Mouse (Mus musculus) MEL (cell line): ENCODE results near the gene Baiap2l2. TPM values are rescaled to one million over a fixed set of nuclear protein-coding genes. Genes with fewer than 3 reads are reported as not detected.

ENCODE experiments used
- DNase-seq: peaks from one replicate; pipeline ENCODE4 v3.0.0; 2011; ENCODE audit warnings: low read depth, low spot score
- H3K27ac ChIP-seq: 2 replicates; pipeline ENCODE4 v1.5.1; 2012; ENCODE audit warnings: low read depth, mild to moderate bottlenecking, control low read depth, low read length, moderate library complexity; ENCODE audit not compliant: control insufficient read depth
- H3K27me3 ChIP-seq, 2 experiments: fragments of 150-350 bp in 1 of 2; sonication (generic) in 1 of 2; 2 replicates each; pipeline ENCODE4 v1.6.1; 2012; ENCODE audit warnings: low read length in 2 of 2, mild to moderate bottlenecking in 2 of 2, improper control_type of control experiment in 1 of 2, moderate library complexity in 1 of 2; ENCODE audit not compliant: insufficient read depth in 2 of 2, control insufficient read depth in 1 of 2
- H3K36me3 ChIP-seq, 2 experiments: 2 replicates each; pipeline ENCODE4 v1.6.1; 2012 to 2014; ENCODE audit warnings: low read length in 2 of 2, improper control_type of control experiment in 1 of 2, inconsistent platforms in 1 of 2, mild to moderate bottlenecking in 1 of 2; ENCODE audit not compliant: insufficient read depth in 2 of 2, control insufficient read depth in 1 of 2
- H3K4me1 ChIP-seq, 2 experiments: fragments of 150-350 bp in 1 of 2; sonication (generic) in 1 of 2; 2 replicates each; pipeline ENCODE4 v1.6.1; 2012; ENCODE audit warnings: low read length in 2 of 2, improper control_type of control experiment in 1 of 2, mild to moderate bottlenecking in 1 of 2; ENCODE audit not compliant: insufficient read depth in 2 of 2, control insufficient read depth in 1 of 2
- H3K4me3 ChIP-seq, 2 experiments: fragments of 150-350 bp in 1 of 2; sonication (generic) in 1 of 2; 2 replicates each; pipeline ENCODE4 v1.5.1; 2012; ENCODE audit warnings: low read depth in 2 of 2, low read length in 2 of 2, mild to moderate bottlenecking in 2 of 2, moderate library complexity in 2 of 2, control low read depth in 1 of 2, improper control_type of control experiment in 1 of 2; ENCODE audit not compliant: control insufficient read depth in 1 of 2, insufficient read depth in 1 of 2
- H3K79me2 ChIP-seq: 2 replicates; pipeline ENCODE4 v1.6.1; 2012; ENCODE audit warnings: mild to moderate bottlenecking, low read length, moderate library complexity; ENCODE audit not compliant: control insufficient read depth, poor library complexity, insufficient read depth
- H3K9ac ChIP-seq: 2 replicates; pipeline ENCODE4 v1.6.1; 2012; ENCODE audit warnings: low read depth, mild to moderate bottlenecking, control low read depth, low read length, moderate library complexity; ENCODE audit not compliant: control insufficient read depth, poor library complexity, severe bottlenecking
- H3K9me3 ChIP-seq: fragments of 150-350 bp; sonication (generic); replicated peaks from 2 replicates; pipeline ENCODE4 v1.6.1; 2012; ENCODE audit warnings: mild to moderate bottlenecking, low read length, improper control_type of control experiment, moderate library complexity; ENCODE audit not compliant: insufficient read depth
- CHD2 ChIP-seq: IDR thresholded peaks from 2 replicates; pipeline ENCODE4 v1.6.1; 2011; ENCODE audit warnings: low read length, improper control_type of control experiment
- CTCF ChIP-seq, 3 experiments: IDR thresholded peaks in 2 of 3; conservative IDR thresholded peaks in 1 of 3; 2 replicates each; pipeline ENCODE4 v1.5.1; 2011 to 2012; ENCODE audit warnings: low read length in 3 of 3, low read depth in 2 of 3, mild to moderate bottlenecking in 2 of 3, improper control_type of control experiment in 1 of 3, inconsistent platforms in 1 of 3, mixed read lengths in 1 of 3, moderate library complexity in 1 of 3; ENCODE audit not compliant: control insufficient read depth in 1 of 3, insufficient read depth in 1 of 3, poor library complexity in 1 of 3, severe bottlenecking in 1 of 3
- ELF1 ChIP-seq: IDR thresholded peaks from 2 replicates; pipeline ENCODE4 v1.6.1; 2014; ENCODE audit warnings: low read depth, mild to moderate bottlenecking, inconsistent platforms, low read length, improper control_type of control experiment, moderate library complexity
- EP300 ChIP-seq, 2 experiments: IDR thresholded peaks; 2 replicates each; pipeline ENCODE4 v1.6.1; 2011; ENCODE audit warnings: improper control_type of control experiment in 2 of 2, low read length in 2 of 2, low read depth in 1 of 2, mild to moderate bottlenecking in 1 of 2
- ETS1 ChIP-seq: IDR thresholded peaks from 2 replicates; pipeline ENCODE4 v1.6.1; 2012; ENCODE audit warnings: low read depth, mild to moderate bottlenecking, inconsistent platforms, low read length, improper control_type of control experiment, moderate library complexity
- GATA1 ChIP-seq: IDR thresholded peaks from 2 replicates; pipeline ENCODE4 v1.6.1; 2011; ENCODE audit warnings: low read depth, low read length, improper control_type of control experiment
- HCFC1 ChIP-seq: IDR thresholded peaks from 2 replicates; pipeline ENCODE4 v1.6.1; 2012; ENCODE audit warnings: low read depth, mild to moderate bottlenecking, inconsistent platforms, low read length, improper control_type of control experiment, moderate library complexity
- JUND ChIP-seq: IDR thresholded peaks from 2 replicates; pipeline ENCODE4 v1.6.1; 2011; ENCODE audit warnings: low read depth, mild to moderate bottlenecking, improper control_type of control experiment, low read length
- KAT2A ChIP-seq: conservative IDR thresholded peaks from 2 replicates; pipeline ENCODE4 v1.6.1; 2012; ENCODE audit warnings: low read depth, low read length, improper control_type of control experiment, inconsistent platforms
- MAFK ChIP-seq: IDR thresholded peaks from 2 replicates; pipeline ENCODE4 v1.6.1; 2011; ENCODE audit warnings: low read depth, mild to moderate bottlenecking, low read length, improper control_type of control experiment, borderline replicate concordance
- MAX ChIP-seq: IDR thresholded peaks from 2 replicates; pipeline ENCODE4 v1.6.1; 2011; ENCODE audit warnings: low read length, improper control_type of control experiment
- MAZ ChIP-seq: IDR thresholded peaks from 2 replicates; pipeline ENCODE4 v1.6.1; 2012; ENCODE audit warnings: low read depth, mild to moderate bottlenecking, inconsistent platforms, low read length, improper control_type of control experiment
- MXI1 ChIP-seq: IDR thresholded peaks from 2 replicates; pipeline ENCODE4 v1.6.1; 2011; ENCODE audit warnings: mild to moderate bottlenecking, low read depth, low read length, improper control_type of control experiment
- MYC ChIP-seq: IDR thresholded peaks from 2 replicates; pipeline ENCODE4 v1.6.1; 2011; ENCODE audit warnings: low read depth, mild to moderate bottlenecking, low read length, improper control_type of control experiment, moderate library complexity
- POLR2A ChIP-seq, 2 experiments: IDR thresholded peaks; 2 replicates each; pipeline ENCODE4 v1.6.1; 2011 to 2012; ENCODE audit warnings: low read length in 2 of 2, mild to moderate bottlenecking in 2 of 2, control low read depth in 1 of 2, improper control_type of control experiment in 1 of 2, low read depth in 1 of 2, moderate library complexity in 1 of 2; ENCODE audit not compliant: control insufficient read depth in 1 of 2, insufficient read depth in 1 of 2, poor library complexity in 1 of 2
- POLR2AphosphoS2 ChIP-seq: IDR thresholded peaks from 2 replicates; pipeline ENCODE4 v1.6.1; 2011; ENCODE audit warnings: low read length, improper control_type of control experiment
- POLR2AphosphoS5 ChIP-seq: IDR thresholded peaks from 2 replicates; pipeline ENCODE4 v1.6.1; 2012; ENCODE audit warnings: low read depth, borderline replicate concordance, mild to moderate bottlenecking, inconsistent platforms, low read length, moderate library complexity, mixed read lengths
- RCOR1 ChIP-seq: IDR thresholded peaks from 2 replicates; pipeline ENCODE4 v1.6.1; 2012; ENCODE audit warnings: low read depth, mild to moderate bottlenecking, inconsistent platforms, low read length, improper control_type of control experiment
- SIN3A ChIP-seq: IDR thresholded peaks from 2 replicates; pipeline ENCODE4 v1.6.1; 2012; ENCODE audit warnings: low read length, improper control_type of control experiment, inconsistent platforms
- SMC3 ChIP-seq: IDR thresholded peaks from 2 replicates; pipeline ENCODE4 v1.6.1; 2011; ENCODE audit warnings: low read depth, low read length, improper control_type of control experiment
- TAL1 ChIP-seq: IDR thresholded peaks from 2 replicates; pipeline ENCODE4 v1.6.1; 2012; ENCODE audit warnings: mild to moderate bottlenecking, inconsistent platforms, low read length, moderate library complexity, mixed read lengths
- TBP ChIP-seq: IDR thresholded peaks from 2 replicates; pipeline ENCODE4 v1.8.0; 2011; ENCODE audit warnings: low read depth, low read length, improper control_type of control experiment
- TCF12 ChIP-seq: IDR thresholded peaks from 2 replicates; pipeline ENCODE4 v1.6.1; 2014; ENCODE audit warnings: low read depth, mild to moderate bottlenecking, inconsistent platforms, low read length, improper control_type of control experiment, moderate library complexity
- UBTF ChIP-seq: IDR thresholded peaks from 2 replicates; pipeline ENCODE4 v1.6.1; 2012; ENCODE audit warnings: low read depth, mild to moderate bottlenecking, inconsistent platforms, low read length, improper control_type of control experiment, moderate library complexity, borderline replicate concordance; ENCODE audit not compliant: insufficient read depth
- USF1 ChIP-seq: IDR thresholded peaks from 2 replicates; pipeline ENCODE4 v1.6.1; 2014; ENCODE audit warnings: low read depth, mild to moderate bottlenecking, inconsistent platforms, low read length, improper control_type of control experiment, moderate library complexity
- USF2 ChIP-seq, 2 experiments: IDR thresholded peaks; 2 replicates each; pipeline ENCODE4 v1.6.1; 2011 to 2012; ENCODE audit warnings: improper control_type of control experiment in 2 of 2, low read length in 2 of 2, borderline replicate concordance in 1 of 2, inconsistent platforms in 1 of 2, low read depth in 1 of 2, mild to moderate bottlenecking in 1 of 2; ENCODE audit not compliant: insufficient read depth in 1 of 2
- ZKSCAN1 ChIP-seq: IDR thresholded peaks from 2 replicates; pipeline ENCODE4 v1.6.1; 2012; ENCODE audit warnings: low read depth, mild to moderate bottlenecking, inconsistent platforms, low read length, improper control_type of control experiment, moderate library complexity
- ZMIZ1 ChIP-seq: IDR thresholded peaks from 2 replicates; pipeline ENCODE4 v1.6.1; 2012; ENCODE audit warnings: low read depth, mild to moderate bottlenecking, inconsistent platforms, low read length, improper control_type of control experiment, moderate library complexity
- ZNF384 ChIP-seq: IDR thresholded peaks from 2 replicates; pipeline ENCODE4 v1.6.1; 2012; ENCODE audit warnings: low read depth, mild to moderate bottlenecking, inconsistent platforms, low read length, improper control_type of control experiment
- polyA plus RNA-seq, 2 experiments: library from polyadenylated mRNA; stranded (reverse) in 1 of 2; unstranded in 1 of 2; fragments of >175 nt in 1 of 2; fragments of >200 nt in 1 of 2; gene quantifications; 2 replicates each; pipeline versions ENCODE4 v1.2.1 to v1.2.4; 2012; ENCODE audit warnings: low replicate concordance in 2 of 2, low read depth in 1 of 2; ENCODE audit not compliant: insufficient read length in 2 of 2, insufficient read depth in 1 of 2, missing spikeins in 1 of 2
- total RNA-seq: library from RNA; depleted of rRNA; stranded (reverse); fragments of 300-350 nt; gene quantifications from 2 replicates; pipeline ENCODE4 v1.2.3, GENCODE M21; 2012

Gene Baiap2l2
- total and polyA plus RNA-seq, 3 experiments: 0.60 to 1.1 TPM; not detected in 1

GRCm38 (mm10) chr15:79235268-79235667, 50.1 kb downstream of the Baiap2l2 start:
- no peak overlapping the region for H3K9ac ChIP-seq
- H3K36me3 ChIP-seq: peaks cover 0 to 1% of the 10 kb centered on the region in 2 experiments; a peak in 1 of 4 replicates
- H3K79me2 ChIP-seq: no peaks in the 10 kb centered on the region
- DNase-seq: no peak
- no peaks in the 10 kb centered on the region for H3K4me1 ChIP-seq
- no peak overlapping the region for H3K27ac ChIP-seq
- TF ChIP-seq JUND: no peak
- TF ChIP-seq MAX: no peak
- no peak for TF ChIP-seq SIN3A
- TF ChIP-seq MXI1: no peak
- TF ChIP-seq RCOR1: no peak
- TF ChIP-seq ETS1: no peak
- no peak for TF ChIP-seq TCF12
- TF ChIP-seq CHD2: no peak
- no peak for TF ChIP-seq USF2 (IDR thresholded peaks at IDR 0.05; ENCODE audit: borderline replicate concordance in 1 of 2, insufficient read depth in 1 of 2, low read depth in 1 of 2, low read length in 2 of 2)
- TF ChIP-seq CTCF (IDR thresholded peaks at IDR 0.05 in 2 of 3, conservative IDR thresholded peaks at IDR 0.05 in 1 of 3; ENCODE audit: control insufficient read depth in 1 of 3, insufficient read depth in 1 of 3, low read depth in 2 of 3, low read length in 3 of 3, poor library complexity in 1 of 3, severe bottlenecking in 1 of 3): no peak
- TF ChIP-seq ZNF384: no peak
- TF ChIP-seq POLR2AphosphoS2: no peak
- TF ChIP-seq TBP: no peak
- no peak for TF ChIP-seq KAT2A
- no peaks in the 10 kb centered on the region for H3K9me3 ChIP-seq
- H3K27me3 ChIP-seq: no peaks in the 10 kb centered on the region
- no peak overlapping the region for H3K4me3 ChIP-seq

- peaks cover 1% of the 10 kb centered on the region; the same call in 1 of the 2 replicates for H3K79me2 ChIP-seq
- H3K27me3 ChIP-seq: no peaks in the 10 kb centered on the region
- peaks cover 0 to 6% of the 10 kb centered on the region in 2 experiments; a peak in 1 of 4 replicates for H3K4me1 ChIP-seq
- peaks cover 0 to 1% of the 10 kb centered on the region in 2 experiments; a peak in 3 of 4 replicates for H3K36me3 ChIP-seq
- DNase-seq: peak; percentile 89
- peak within 1 kb of the TSS; percentile 81 for H3K27ac ChIP-seq
- peak within 1 kb of the TSS; percentile 71 for H3K9ac ChIP-seq
- no peaks in the 10 kb centered on the region for H3K9me3 ChIP-seq
- peak within 1 kb of the TSS; percentile 64 to 84 for H3K4me3 ChIP-seq
- 0 out of 2 replicates have a peak, but pooled peaks have one; percentile 16 for TF ChIP-seq MAX
- 0 out of 2 replicates have a peak, but pooled peaks have one; percentile 30 for TF ChIP-seq ETS1
- TF ChIP-seq SMC3: no peak
- no peak for TF ChIP-seq ZMIZ1
- TF ChIP-seq EP300 (IDR thresholded peaks at IDR 0.05; ENCODE audit: low read depth in 1 of 2, low read length in 2 of 2): no peak
- TF ChIP-seq POLR2AphosphoS5: no peak
- no peak for TF ChIP-seq MYC
- no peak for TF ChIP-seq CHD2
- TF ChIP-seq MAFK: no peak
- TF ChIP-seq USF1: 0 out of 2 replicates have a peak, but pooled peaks have one; percentile 12
- peak; percentile 49; the same call in 1 of the 2 replicates for TF ChIP-seq KAT2A
- TF ChIP-seq ZKSCAN1: no peak
- no peak for TF ChIP-seq UBTF
- no peak for TF ChIP-seq GATA1
- TF ChIP-seq RCOR1: peak; percentile 56; the same call in 1 of the 2 replicates
- no peak for TF ChIP-seq USF2 (IDR thresholded peaks at IDR 0.05; ENCODE audit: borderline replicate concordance in 1 of 2, insufficient read depth in 1 of 2, low read depth in 1 of 2, low read length in 2 of 2)
- no peak for TF ChIP-seq TAL1
- no peak for TF ChIP-seq JUND
- TF ChIP-seq POLR2A (IDR thresholded peaks at IDR 0.05; ENCODE audit: control insufficient read depth in 1 of 2, insufficient read depth in 1 of 2, low read depth in 1 of 2, low read length in 2 of 2, poor library complexity in 1 of 2): peak; percentile 42 to 71; a peak in 3 of 4 replicates
- peak; percentile 82 for TF ChIP-seq HCFC1
- peak; percentile 81 for TF ChIP-seq ELF1
- 0 out of 2 replicates have a peak, but pooled peaks have one; percentile 43 for TF ChIP-seq MAZ
- TF ChIP-seq TBP: peak; percentile 44; the same call in 1 of the 2 replicates
These were observed 56.1 kb downstream of the Baiap2l2 start, which contains the start of the genes Pick1 and Gm49486 for GRCm38 (mm10) chr15:79229058-79229821. Gene Pick1 (plus strand): TSS chr15:79229173. Gene Gm49486 (plus strand): TSS chr15:79229391.
